Mouse (Mus musculus): ENCODE results near the gene Nudt7. TPM values are rescaled to one million over a fixed set of nuclear protein-coding genes. Genes with fewer than 3 reads are reported as not detected.

Gene Nudt7
- polyA plus RNA-seq, 1 experiment from 2014 or later, result 13.7 TPM

- WGBS, result 68% methylated on average over 2 of the region's 2 CpGs
- Histone ChIP-seq H3K27ac (ENCODE audit: low read length) (no peak overlapping the region), H3K36me3 (ENCODE audit: control insufficient read depth, insufficient read depth, low read length) (no peaks in the 10 kb centered on the region), H3K9me3 (ENCODE audit: control insufficient read depth, low read depth, low read length) (no peaks in the 10 kb centered on the region), H3K9ac (replicated peaks; ENCODE audit: low read depth, low read length) (no peak overlapping the region), H3K4me2 (replicated peaks; ENCODE audit: low read depth, low read length) (no peak overlapping the region), H3K4me3 (ENCODE audit: low read depth, low read length) (no peak overlapping the region), H3K4me1 (ENCODE audit: control insufficient read depth, insufficient read depth, low read length) (no peaks in the 10 kb centered on the region), H3K27me3 (ENCODE audit: control insufficient read depth, insufficient read depth, low read length) (no peaks in the 10 kb centered on the region)
- ATAC-seq (ENCODE audit: insufficient number of reproducible peaks, insufficient read depth, low FRiP score, low read depth), result no peak
These were observed 25.2 kb downstream of the Nudt7 start for GRCm38 (mm10) chr8:114158586-114158985.

- Histone ChIP-seq H3K4me3 (ENCODE audit: low read depth, low read length) (no peak overlapping the region), H3K4me1 (ENCODE audit: control insufficient read depth, insufficient read depth, low read length) (no peaks in the 10 kb centered on the region), H3K4me2 (replicated peaks; ENCODE audit: low read depth, low read length) (no peak overlapping the region), H3K36me3 (ENCODE audit: control insufficient read depth, insufficient read depth, low read length) (no peaks in the 10 kb centered on the region), H3K9me3 (ENCODE audit: control insufficient read depth, low read depth, low read length) (no peaks in the 10 kb centered on the region), H3K9ac (replicated peaks; ENCODE audit: low read depth, low read length) (no peak overlapping the region), H3K27ac (ENCODE audit: low read length) (no peak overlapping the region), H3K27me3 (ENCODE audit: control insufficient read depth, insufficient read depth, low read length) (no peaks in the 10 kb centered on the region)
- WGBS, result 68% methylated on average over 3 of the region's 3 CpGs
- ATAC-seq (ENCODE audit: insufficient number of reproducible peaks, insufficient read depth, low FRiP score, low read depth), result no peak
These were observed 26.3 kb downstream of the Nudt7 start for GRCm38 (mm10) chr8:114159666-114160065.

GRCm38 (mm10) chr8:114163871-114164270 is 30.5 kb downstream of the Nudt7 start:
- Histone ChIP-seq H3K4me3 (ENCODE audit: low read depth, low read length) (no peak overlapping the region), H3K4me2 (replicated peaks; ENCODE audit: low read depth, low read length) (no peak overlapping the region), H3K9me3 (ENCODE audit: control insufficient read depth, low read depth, low read length) (no peaks in the 10 kb centered on the region), H3K9ac (replicated peaks; ENCODE audit: low read depth, low read length) (no peak overlapping the region), H3K4me1 (ENCODE audit: control insufficient read depth, insufficient read depth, low read length) (no peaks in the 10 kb centered on the region), H3K36me3 (ENCODE audit: control insufficient read depth, insufficient read depth, low read length) (no peaks in the 10 kb centered on the region), H3K27ac (ENCODE audit: low read length) (no peak overlapping the region), H3K27me3 (ENCODE audit: control insufficient read depth, insufficient read depth, low read length) (no peaks in the 10 kb centered on the region)
- no peak for ATAC-seq (ENCODE audit: insufficient number of reproducible peaks, insufficient read depth, low FRiP score, low read depth)
- WGBS, result 84% methylated on average over 3 of the region's 3 CpGs

DNA sequence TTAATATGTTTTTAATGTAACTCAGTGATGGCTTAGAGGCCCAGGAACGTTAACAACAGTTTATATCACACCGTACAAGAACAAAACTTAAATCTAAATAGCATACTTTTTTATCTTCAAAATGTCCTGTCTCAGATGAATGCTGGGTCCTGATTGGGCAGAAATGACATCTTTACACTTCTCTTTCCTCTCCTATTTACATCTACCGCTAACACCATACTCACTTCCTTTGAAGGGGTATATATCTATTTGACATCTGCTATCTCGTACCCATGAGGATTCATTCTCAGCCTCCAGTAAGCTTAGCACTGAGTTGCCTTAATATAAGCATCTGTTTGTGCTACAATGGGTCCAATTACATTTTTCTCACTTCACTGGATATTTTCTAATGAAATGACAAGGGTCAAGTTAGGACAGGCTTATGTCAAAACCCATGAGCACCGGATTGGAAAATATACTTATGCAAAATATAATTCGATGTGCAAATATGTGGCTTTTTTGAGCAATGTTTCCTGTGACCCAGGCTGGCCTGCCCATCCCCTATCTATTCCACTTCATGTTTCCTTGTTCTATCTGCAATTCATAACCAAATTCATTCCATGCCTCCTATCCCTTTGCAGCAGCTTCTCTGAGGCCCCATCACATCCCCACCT is 31.2 kb downstream of the Nudt7 start:
- no peak overlapping the region for H3K4me3 ChIP-seq (ENCODE audit: low read depth, low read length)
- no peaks in the 10 kb centered on the region for H3K36me3 ChIP-seq (ENCODE audit: control insufficient read depth, insufficient read depth, low read length)
- H3K4me1 ChIP-seq (ENCODE audit: control insufficient read depth, insufficient read depth, low read length), result no peaks in the 10 kb centered on the region
- no peaks in the 10 kb centered on the region for H3K27me3 ChIP-seq (ENCODE audit: control insufficient read depth, insufficient read depth, low read length)
- no peak for ATAC-seq (ENCODE audit: insufficient number of reproducible peaks, insufficient read depth, low FRiP score, low read depth)
- no peak overlapping the region for H3K27ac ChIP-seq (ENCODE audit: low read length)
- H3K9ac ChIP-seq (replicated peaks; ENCODE audit: low read depth, low read length), result no peak overlapping the region
- H3K4me2 ChIP-seq (replicated peaks; ENCODE audit: low read depth, low read length), result no peak overlapping the region
- no peaks in the 10 kb centered on the region for H3K9me3 ChIP-seq (ENCODE audit: control insufficient read depth, low read depth, low read length)
- WGBS, result 80% methylated on average over 6 of the region's 6 CpGs

- WGBS, result 77% methylated on average over 2 of the region's 2 CpGs
- Histone ChIP-seq H3K4me3 (ENCODE audit: low read depth, low read length) (no peak overlapping the region), H3K27me3 (ENCODE audit: control insufficient read depth, insufficient read depth, low read length) (no peaks in the 10 kb centered on the region)
These were observed 32.4 kb downstream of the Nudt7 start for GRCm38 (mm10) chr8:114165741-114166140.

GRCm38 (mm10) chr8:114176721-114177120 is 43.4 kb downstream of the Nudt7 start:
- no peak overlapping the region for H3K4me2 ChIP-seq (replicated peaks; ENCODE audit: low read depth, low read length)
- H3K27ac ChIP-seq (ENCODE audit: low read length), result no peak overlapping the region
- H3K9ac ChIP-seq (replicated peaks; ENCODE audit: low read depth, low read length), result no peak overlapping the region
- no peaks in the 10 kb centered on the region for H3K36me3 ChIP-seq (ENCODE audit: control insufficient read depth, insufficient read depth, low read length)
- WGBS, result 62% methylated on average over 3 of the region's 3 CpGs
- no peak for ATAC-seq (ENCODE audit: insufficient number of reproducible peaks, insufficient read depth, low FRiP score, low read depth)
- no peaks in the 10 kb centered on the region for H3K27me3 ChIP-seq (ENCODE audit: control insufficient read depth, insufficient read depth, low read length)
- H3K4me1 ChIP-seq (ENCODE audit: control insufficient read depth, insufficient read depth, low read length), result no peaks in the 10 kb centered on the region
- no peaks in the 10 kb centered on the region for H3K9me3 ChIP-seq (ENCODE audit: control insufficient read depth, low read depth, low read length)
- H3K4me3 ChIP-seq (ENCODE audit: low read depth, low read length), result no peak overlapping the region

More at GRCm38 (mm10) chr8:114165741-114166140, 32.4 kb downstream of the Nudt7 start:
- ATAC-seq (ENCODE audit: insufficient number of reproducible peaks, insufficient read depth, low FRiP score, low read depth), result no peak
- H3K4me1 ChIP-seq (ENCODE audit: control insufficient read depth, insufficient read depth, low read length), result no peaks in the 10 kb centered on the region
- no peaks in the 10 kb centered on the region for H3K36me3 ChIP-seq (ENCODE audit: control insufficient read depth, insufficient read depth, low read length)
- no peaks in the 10 kb centered on the region for H3K9me3 ChIP-seq (ENCODE audit: control insufficient read depth, low read depth, low read length)
- no peak overlapping the region for H3K27ac ChIP-seq (ENCODE audit: low read length)
- H3K9ac ChIP-seq (replicated peaks; ENCODE audit: low read depth, low read length), result no peak overlapping the region
- no peak overlapping the region for H3K4me2 ChIP-seq (replicated peaks; ENCODE audit: low read depth, low read length)

- H3K27ac ChIP-seq (ENCODE audit: low read length), result no peak overlapping the region
- WGBS, result 87% methylated on average over 5 of the region's 5 CpGs
- no peaks in the 10 kb centered on the region for H3K4me1 ChIP-seq (ENCODE audit: control insufficient read depth, insufficient read depth, low read length)
- H3K9me3 ChIP-seq (ENCODE audit: control insufficient read depth, low read depth, low read length), result no peaks in the 10 kb centered on the region
- no peak for ATAC-seq (ENCODE audit: insufficient number of reproducible peaks, insufficient read depth, low FRiP score, low read depth)
- H3K4me2 ChIP-seq (replicated peaks; ENCODE audit: low read depth, low read length), result no peak overlapping the region
- H3K4me3 ChIP-seq (ENCODE audit: low read depth, low read length), result no peak overlapping the region
- no peak overlapping the region for H3K9ac ChIP-seq (replicated peaks; ENCODE audit: low read depth, low read length)
- H3K27me3 ChIP-seq (ENCODE audit: control insufficient read depth, insufficient read depth, low read length), result no peaks in the 10 kb centered on the region
- no peaks in the 10 kb centered on the region for H3K36me3 ChIP-seq (ENCODE audit: control insufficient read depth, insufficient read depth, low read length)
These were observed 60.0 kb downstream of the Nudt7 start for GRCm38 (mm10) chr8:114193334-114193733.

- Histone ChIP-seq H3K27me3 (ENCODE audit: control insufficient read depth, insufficient read depth, low read length) (0 out of 2 replicates have a peak, but pooled peaks cover 7% of the 10 kb centered on the region), H3K36me3 (ENCODE audit: control insufficient read depth, insufficient read depth, low read length) (no peaks in the 10 kb centered on the region), H3K4me1 (ENCODE audit: control insufficient read depth, insufficient read depth, low read length) (no peaks in the 10 kb centered on the region), H3K4me2 (replicated peaks; ENCODE audit: low read depth, low read length) (no peak overlapping the region), H3K9ac (replicated peaks; ENCODE audit: low read depth, low read length) (no peak overlapping the region), H3K27ac (ENCODE audit: low read length) (no peak overlapping the region), H3K4me3 (ENCODE audit: low read depth, low read length) (no peak overlapping the region), H3K9me3 (ENCODE audit: control insufficient read depth, low read depth, low read length) (no peaks in the 10 kb centered on the region)
- no peak for ATAC-seq (ENCODE audit: insufficient number of reproducible peaks, insufficient read depth, low FRiP score, low read depth)
- 40% methylated on average over 2 of the region's 2 CpGs for WGBS
These were observed 65.6 kb downstream of the Nudt7 start for GRCm38 (mm10) chr8:114198990-114199389.
